Mouse (Mus musculus) naive thymus-derived CD4-positive, alpha-beta T cell, adult 2 months (primary cell): ENCODE results near the gene Epha4.
A peak's percentile ranks its signal among the peaks of the same experiment; 100 is the strongest.

Experiments used
- DNase-seq: peaks from one replicate; pipeline ENCODE4 v3.0.0-alpha.2; 2011; ENCODE audit warnings: low read depth

The Epha4 gene

DNA sequence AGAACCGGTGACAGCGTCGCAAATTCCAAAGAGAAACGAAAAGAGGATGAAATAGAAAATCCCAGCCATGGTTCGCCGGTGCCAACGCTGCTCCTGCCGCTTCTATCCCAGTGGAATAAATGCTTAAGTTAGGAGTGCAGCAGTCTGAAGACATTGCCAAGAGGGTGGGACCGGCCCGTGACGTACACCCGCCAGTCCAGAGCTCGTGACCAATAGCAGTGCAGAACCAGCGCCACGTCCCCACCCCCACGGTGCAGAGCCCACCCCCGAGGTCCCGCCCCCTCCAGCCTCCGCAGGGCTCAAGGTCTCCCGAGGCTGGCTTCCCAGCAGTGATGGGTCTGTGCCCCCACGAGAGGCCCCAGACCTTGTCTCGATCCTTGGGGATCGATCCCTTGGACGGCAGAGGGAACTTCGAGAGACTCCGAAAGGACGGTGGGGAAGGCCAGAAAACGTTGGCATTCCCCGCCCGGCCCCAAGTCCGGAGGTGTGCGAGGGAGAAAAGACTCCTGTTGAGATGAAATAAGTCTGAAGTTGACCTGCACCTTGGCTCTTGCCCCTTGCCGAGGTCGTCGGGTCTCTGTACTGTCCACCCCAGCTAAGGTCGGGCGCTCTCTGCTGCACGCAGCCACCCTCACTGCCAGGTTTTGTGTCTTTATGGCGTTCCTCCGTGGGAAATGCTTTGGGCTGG lies at the start of gene Epha4:
Gene Epha4, minus strand, starts transcription at position 126 of the 688 bp plus-strand sequence.
- no peak for DNase-seq

DNA sequence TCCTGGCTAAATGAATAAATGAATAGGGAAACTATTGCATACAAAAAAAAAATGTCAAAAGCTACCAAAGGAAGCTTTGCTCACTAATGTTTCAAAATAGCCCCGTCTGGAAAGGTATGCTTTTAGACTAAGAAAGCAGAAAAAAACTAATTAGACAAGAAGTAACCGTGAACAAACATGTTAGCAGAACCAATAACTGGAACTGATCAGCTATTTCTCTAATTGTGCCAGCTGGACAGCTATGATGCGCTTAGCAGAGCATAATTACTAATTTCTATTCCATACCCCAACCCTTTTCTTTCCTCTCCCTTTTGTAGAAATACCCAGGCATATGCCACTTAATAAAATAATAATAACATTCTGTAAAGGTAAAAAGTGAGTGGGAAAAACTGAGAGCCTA lies 41.3 kb upstream of the Epha4 start:
- DNase-seq, result no peak

DNA sequence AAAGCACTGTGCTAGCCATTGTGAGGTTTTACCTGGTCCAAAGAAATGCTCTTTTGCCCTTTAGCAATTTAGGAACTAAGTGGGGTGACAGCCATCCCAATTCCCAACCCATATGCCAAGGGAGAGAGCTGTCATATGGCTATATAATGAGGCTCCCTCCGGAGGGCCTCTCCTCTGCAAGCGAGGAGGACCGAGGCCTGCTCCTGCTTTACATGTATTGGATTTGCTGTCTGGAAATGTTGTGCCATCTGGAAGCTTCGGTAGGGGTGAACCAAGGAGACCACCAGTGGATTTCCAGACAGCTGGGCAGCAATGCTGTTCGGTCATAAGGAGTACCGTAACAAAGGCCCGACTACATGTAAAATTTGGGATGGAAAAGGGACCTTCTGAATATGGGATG lies 37.0 kb upstream of the Epha4 start:
- DNase-seq, result no peak

- no peak for DNase-seq
Observed at GRCm38 (mm10) chr1:77545722-77546121, 30.8 kb upstream of the Epha4 start.

DNA sequence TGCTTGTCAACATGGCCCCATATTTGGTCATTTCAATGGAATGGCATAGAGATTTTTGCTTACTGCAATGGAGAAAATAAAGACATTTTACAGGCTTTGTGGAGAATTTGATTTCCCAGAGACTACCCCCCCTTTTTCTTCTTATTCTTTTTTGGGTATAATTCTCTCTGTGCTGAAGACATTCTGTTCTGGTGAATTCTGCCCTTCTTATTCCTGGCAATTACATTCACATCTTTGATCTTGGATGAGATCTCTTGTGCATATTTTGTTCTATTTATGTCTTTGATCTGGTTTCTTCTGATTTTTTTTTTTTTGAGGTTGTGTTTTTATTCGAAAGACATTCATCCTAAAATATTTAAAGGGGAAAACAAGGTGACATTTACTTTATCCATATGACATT lies 30.1 kb upstream of the Epha4 start:
- DNase-seq, result no peak

GRCm38 (mm10) chr1:77544279-77544678 lies 29.4 kb upstream of the Epha4 start:
- DNase-seq, result no peak

GRCm38 (mm10) chr1:77539945-77540344 lies 25.1 kb upstream of the Epha4 start:
- DNase-seq, result no peak

DNA sequence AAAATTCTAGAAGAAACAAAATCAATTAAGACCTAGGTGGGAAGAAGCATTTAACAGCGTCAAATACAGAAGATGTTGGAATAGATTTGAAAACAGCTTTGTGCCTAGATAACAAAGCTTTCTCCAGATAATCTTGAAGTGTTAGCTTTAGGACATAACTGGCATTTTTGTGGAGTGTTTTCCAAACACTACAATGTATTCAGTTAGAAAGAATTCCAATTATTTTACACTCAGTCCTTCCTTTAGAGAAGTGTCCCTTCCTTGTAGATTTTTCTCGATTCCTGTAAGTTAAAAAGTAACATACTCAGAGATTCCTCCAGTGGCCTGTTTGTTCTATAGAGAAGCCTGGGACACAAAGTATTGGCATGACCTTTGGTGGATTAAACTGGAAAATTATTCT lies 23.7 kb upstream of the Epha4 start:
- DNase-seq, result no peak

DNA sequence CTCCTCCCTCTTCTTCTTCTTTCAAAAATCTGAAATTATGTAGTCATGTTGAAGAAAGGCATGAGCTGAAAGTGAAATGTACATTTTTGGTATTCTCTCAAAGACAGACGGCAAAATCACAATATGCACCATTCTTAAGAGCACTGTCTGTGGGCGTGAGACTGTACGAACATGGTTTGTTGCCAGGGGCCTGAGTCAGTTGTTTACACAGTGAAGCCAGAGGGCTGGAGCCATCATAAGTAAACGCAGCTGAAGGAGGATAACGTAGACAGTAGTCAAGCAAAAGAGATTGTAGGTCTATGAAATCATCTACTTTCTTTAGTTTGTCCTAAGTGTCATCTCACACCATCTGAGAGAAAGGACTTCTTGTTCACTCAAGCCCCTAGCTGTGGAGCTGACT lies 21.0 kb upstream of the Epha4 start:
- DNase-seq, result no peak

GRCm38 (mm10) chr1:77532576-77533183 lies 17.8 kb upstream of the Epha4 start:
- DNase-seq, result no peak

DNA sequence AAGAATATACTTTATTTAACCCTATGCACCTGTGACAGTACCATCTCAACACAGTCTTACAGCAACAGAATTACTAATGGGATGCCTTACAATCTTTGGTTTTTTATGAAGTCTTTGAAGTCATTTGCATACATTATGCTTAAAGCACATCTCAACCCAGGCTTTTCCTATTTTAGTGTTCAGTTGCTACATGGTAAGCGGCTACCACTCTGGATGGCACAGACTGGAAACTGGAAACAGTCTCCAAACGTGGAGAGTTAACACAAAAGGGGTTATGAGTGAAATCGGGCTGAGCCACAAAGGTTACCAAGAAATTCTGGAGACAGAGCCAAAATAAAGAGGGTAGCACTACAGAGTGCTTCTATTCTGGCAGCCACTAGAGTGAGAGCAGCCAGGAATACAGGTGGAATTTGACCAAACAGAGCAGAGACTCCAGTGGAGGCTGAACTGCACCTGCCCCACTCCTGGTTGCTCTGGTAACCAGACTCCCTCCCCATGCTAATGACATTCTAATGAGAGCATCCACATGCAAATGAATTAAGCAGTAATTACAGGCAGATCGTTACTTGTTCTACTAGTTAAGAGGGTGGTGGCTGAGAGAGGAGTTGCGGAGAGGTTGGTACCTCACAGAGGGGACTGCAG lies 17.2 kb upstream of the Epha4 start:
- no peak for DNase-seq

- DNase-seq, result no peak
Observed at GRCm38 (mm10) chr1:77525082-77525481, 10.2 kb upstream of the Epha4 start.

GRCm38 (mm10) chr1:77523354-77523753 lies 8.5 kb upstream of the Epha4 start:
- DNase-seq, result no peak

- no peak for DNase-seq
Observed at GRCm38 (mm10) chr1:77521640-77522539, 7.0 kb upstream of the Epha4 start.

GRCm38 (mm10) chr1:77518715-77519114 lies 3.8 kb upstream of the Epha4 start:
- DNase-seq, result no peak

DNA sequence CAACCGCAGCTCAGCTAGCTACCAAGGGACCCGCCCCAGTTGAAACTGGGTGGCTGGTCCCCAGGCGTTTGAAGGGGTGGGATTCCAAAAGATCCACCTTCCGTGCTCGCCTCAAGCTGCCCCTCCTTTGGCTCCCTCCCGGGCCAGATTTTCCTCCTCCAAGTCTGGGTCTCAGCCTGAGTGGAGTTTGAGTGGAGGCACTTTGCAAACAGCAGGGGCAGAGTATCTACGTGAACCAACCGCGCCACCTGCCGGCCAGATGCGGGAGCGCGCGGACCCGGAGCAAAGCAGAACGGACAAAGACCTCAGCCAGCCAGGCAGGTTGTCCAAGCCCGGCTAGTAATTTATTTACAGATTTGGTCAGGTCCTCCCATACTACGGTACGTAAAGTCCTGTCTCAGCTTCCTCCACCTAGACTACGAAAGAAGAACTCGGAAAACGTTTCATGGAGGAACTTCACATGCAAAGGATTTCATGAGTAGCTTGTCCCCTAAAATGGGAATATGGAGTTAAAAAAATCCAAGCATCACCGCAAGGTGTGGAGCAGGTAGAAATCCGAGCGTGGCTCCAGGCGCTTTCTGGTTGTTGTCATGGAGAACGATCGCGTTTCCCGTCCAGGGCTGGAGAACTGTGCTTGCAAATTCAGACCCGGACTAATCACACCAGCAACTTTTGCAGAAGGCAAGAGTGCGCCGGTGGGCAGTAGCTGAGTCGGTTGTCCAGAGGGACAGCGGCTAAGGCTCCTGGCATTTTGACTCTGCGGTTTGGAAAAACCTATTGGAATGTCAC lies 1.5 kb upstream of the Epha4 start:
- peak; percentile 1 for DNase-seq

- DNase-seq, result no peak
Observed at GRCm38 (mm10) chr1:77515651-77515981, 728 bp upstream of the Epha4 start.

- DNase-seq, result no peak
Observed at GRCm38 (mm10) chr1:77514325-77514962, 444 bp downstream of the Epha4 start.

DNA sequence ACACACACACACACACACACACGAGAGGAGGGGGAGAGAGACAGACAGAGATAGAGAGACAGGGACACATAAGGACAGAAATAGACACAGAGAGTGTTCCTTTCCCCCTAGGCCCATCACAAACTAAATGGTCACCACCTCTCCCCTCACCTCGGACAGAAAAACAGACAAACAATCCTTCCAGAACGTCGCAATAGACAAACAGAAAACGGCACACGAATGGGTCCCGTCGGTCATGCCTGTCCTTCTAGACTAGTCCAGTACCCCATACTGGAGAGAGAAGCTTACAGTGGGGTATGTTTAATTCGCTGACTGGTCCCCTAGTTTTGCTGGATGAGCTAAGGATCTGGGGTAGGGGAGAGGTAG lies 946 bp downstream of the Epha4 start:
- DNase-seq, result no peak

DNA sequence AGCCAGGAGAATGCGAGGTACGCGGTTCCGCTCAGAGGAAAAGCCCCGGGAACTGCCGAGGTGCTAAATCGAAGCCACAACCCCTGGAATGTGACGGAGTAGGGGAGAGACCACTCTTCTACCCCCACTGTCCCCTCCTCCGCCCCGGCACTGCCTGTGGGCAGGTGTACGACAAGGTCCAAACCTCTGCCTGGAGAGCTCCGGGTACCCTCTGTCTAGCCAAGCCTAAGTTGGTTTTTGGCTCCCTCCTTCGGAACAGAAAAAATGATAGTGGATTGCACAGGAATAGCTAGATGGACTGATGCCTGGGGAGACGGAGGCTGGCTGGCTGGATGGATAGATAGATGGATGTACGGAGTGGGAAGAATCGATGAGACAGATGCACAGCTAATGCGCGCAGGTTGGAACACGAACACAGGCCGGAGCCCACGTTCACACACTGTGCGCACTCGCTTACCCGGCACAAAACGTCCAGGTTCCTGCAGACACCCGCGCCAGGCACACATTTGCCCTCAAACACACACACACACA lies 1.4 kb downstream of the Epha4 start:
- DNase-seq, result no peak
